Mouse (Mus musculus) hindbrain, embryonic 16.5 days (tissue): ENCODE measurements around the gene Sstr2. TPM values are rescaled to one million over a fixed set of nuclear protein-coding genes. Genes with fewer than 3 reads are reported as not detected.

ENCODE experiments used
- ATAC-seq: fragments of 200-750 bp; cut with Nextera tagmentation; 2 replicates; pipeline ENCODE4 v1.8.0; 2017; ENCODE audit warnings: moderate TSS enrichment, moderate library complexity
- H3K27ac ChIP-seq: fragments of 300-500 bp; sonication (generic); 2 replicates; pipeline ENCODE4 v1.5.1; 2014; ENCODE audit warnings: low read depth, mild to moderate bottlenecking, control low read depth, low read length, moderate library complexity
- H3K27me3 ChIP-seq: fragments of 300-500 bp; sonication (generic); replicated peaks from 2 replicates; pipeline ENCODE4 v1.6.1; 2014; ENCODE audit warnings: low read length; ENCODE audit not compliant: control insufficient read depth, insufficient read depth
- H3K36me3 ChIP-seq: fragments of 300-500 bp; sonication (generic); 2 replicates; pipeline ENCODE4 v1.6.1; 2014; ENCODE audit warnings: mild to moderate bottlenecking, low read length, moderate library complexity, mixed read lengths; ENCODE audit not compliant: control insufficient read depth, insufficient read depth
- H3K4me1 ChIP-seq: fragments of 300-500 bp; sonication (generic); 2 replicates; pipeline ENCODE4 v1.6.1; 2014; ENCODE audit warnings: low read depth, low read length; ENCODE audit not compliant: control insufficient read depth, insufficient read depth
- H3K4me2 ChIP-seq: fragments of 300-500 bp; sonication (generic); 2 replicates; pipeline ENCODE4 v1.6.1; 2014; ENCODE audit warnings: mild to moderate bottlenecking, low read length, control low read depth, moderate library complexity
- H3K4me3 ChIP-seq: fragments of 300-500 bp; sonication (generic); 2 replicates; pipeline ENCODE4 v1.5.1; 2014; ENCODE audit warnings: mild to moderate bottlenecking, low read length, control low read depth, moderate library complexity
- H3K9ac ChIP-seq: fragments of 300-500 bp; sonication (generic); 2 replicates; pipeline ENCODE4 v1.6.1; 2014; ENCODE audit warnings: low read depth, mild to moderate bottlenecking, control low read depth, low read length, moderate library complexity
- H3K9me3 ChIP-seq: fragments of 300-500 bp; sonication (generic); 2 replicates; pipeline ENCODE4 v1.6.1; 2014; ENCODE audit warnings: mild to moderate bottlenecking, low read length, moderate library complexity; ENCODE audit not compliant: control insufficient read depth
- WGBS: fragments of 180-500 bp; shearing (Covaris S2); extraction: QIAGEN DNeasy Blood & Tissue Kit; methylation state at CpG from one replicate; pipeline ENCODE4 v1.1.7; 2014; 5-methylcytosine and 5-hydroxymethylcytosine counted together
- polyA plus RNA-seq: library from polyadenylated mRNA; unstranded; fragments of >200 nt; fragmentation: Nextera tagmentation; extraction: Ambion mirVana; gene quantifications from 2 replicates; pipeline ENCODE4 v1.2.1, GENCODE M21; 2015

Gene Sstr2
- 32.3 and 32.5 TPM in 2 replicates for polyA plus RNA-seq

DNA sequence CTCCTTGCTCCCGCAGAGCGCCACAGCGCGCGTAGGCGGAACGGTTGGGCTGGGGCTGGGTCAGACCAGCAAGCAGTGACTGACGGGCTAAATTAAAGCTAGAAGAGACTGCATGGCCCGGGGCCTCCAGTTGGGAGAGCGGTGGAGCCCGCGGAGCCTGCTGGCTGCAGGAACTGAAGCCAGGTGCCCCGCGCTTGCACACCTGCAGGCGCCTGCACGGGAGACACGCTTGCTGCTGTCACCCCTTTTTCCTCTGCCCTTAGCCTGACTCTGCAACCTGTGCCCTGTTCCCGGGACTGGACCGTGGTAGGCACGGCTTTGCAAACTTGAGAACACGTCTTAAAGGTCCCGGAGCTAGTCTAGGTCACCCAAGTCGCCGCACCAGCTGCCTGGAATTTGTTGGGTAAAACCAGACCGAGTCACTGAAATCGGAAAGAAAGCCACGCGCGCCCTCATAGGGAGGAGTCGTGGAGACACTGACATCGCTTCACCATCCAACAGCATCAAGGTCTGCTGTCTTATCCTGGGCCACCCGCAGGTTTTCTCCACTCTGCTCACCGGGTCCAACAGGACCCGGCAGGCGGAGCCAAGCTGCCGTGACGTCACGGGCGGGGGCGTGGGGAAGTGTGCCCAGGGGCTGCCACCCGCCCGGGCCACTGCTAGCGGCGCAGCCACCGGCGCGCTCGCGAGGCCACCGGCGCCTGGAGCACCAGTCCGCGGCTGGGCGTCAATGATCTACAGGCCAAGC, at the start of gene Sstr2:
TSS of gene Sstr2 (plus strand) at position 671 of the 748 bp plus-strand sequence.
- Histone ChIP-seq H3K9me3 (no peaks in the 10 kb centered on the region), H3K27ac (peak within 1 kb of the TSS; percentile 76), H3K36me3 (no peaks in the 10 kb centered on the region), H3K4me3 (peak within 1 kb of the TSS; percentile 70), H3K4me2 (peak within 1 kb of the TSS; percentile 98), H3K4me1 (peaks cover 24% of the 10 kb centered on the region), H3K9ac (peak within 1 kb of the TSS; percentile 82), H3K27me3 (0 out of 2 replicates have a peak, but pooled peaks cover 2% of the 10 kb centered on the region)
- peak; percentile 84 for ATAC-seq
- WGBS, result under 1% methylated on average over 54 of the region's 54 CpGs

DNA sequence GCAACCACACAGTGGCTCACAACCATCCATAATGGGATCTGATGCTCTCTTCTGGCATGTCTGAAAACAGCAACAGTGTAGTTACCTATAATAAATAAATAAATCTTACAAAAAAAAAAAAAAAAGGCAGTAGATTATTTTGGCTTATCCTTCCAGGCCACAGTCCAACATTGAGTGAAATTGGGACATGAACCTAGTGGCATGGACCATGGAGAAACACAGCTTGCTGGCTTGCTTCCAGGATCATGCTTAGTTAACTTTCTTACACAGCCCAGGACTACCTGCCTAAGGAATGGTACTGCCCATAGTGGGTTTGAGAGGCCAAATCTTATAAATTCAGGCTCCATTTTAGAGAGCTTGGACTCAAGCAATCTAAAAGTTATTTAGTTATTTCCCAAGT, 47.5 kb upstream of the Sstr2 start:
- Histone ChIP-seq H3K27ac (no peak overlapping the region), H3K4me1 (peaks cover 5% of the 10 kb centered on the region), H3K4me3 (no peak overlapping the region), H3K4me2 (no peak overlapping the region), H3K27me3 (no peaks in the 10 kb centered on the region), H3K9ac (no peak overlapping the region), H3K9me3 (no peaks in the 10 kb centered on the region), H3K36me3 (no peaks in the 10 kb centered on the region)
- ATAC-seq, result no peak

DNA sequence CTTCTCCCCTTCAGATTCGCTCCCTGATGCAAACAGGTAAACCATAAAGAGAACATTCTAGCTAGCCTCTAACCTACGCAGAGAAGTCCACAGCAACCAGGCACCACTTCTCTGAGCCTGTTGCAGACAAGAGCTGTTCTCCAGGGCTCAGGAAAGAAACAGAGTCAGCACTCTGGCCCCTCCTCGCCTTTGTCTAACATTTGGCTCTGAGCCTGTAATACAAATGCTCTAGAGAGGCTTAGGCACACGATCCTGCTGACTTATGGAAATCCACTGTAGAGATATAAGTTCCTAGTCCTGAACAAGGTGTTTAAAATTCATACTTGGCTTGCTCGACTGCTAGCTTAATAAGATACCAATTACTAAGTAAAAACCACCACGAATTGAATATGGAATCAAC, 46.5 kb upstream of the Sstr2 start:
- ATAC-seq, result peak; percentile 58; the same call in 1 of the 2 replicates
- H3K9ac ChIP-seq, result no peak overlapping the region
- H3K27ac ChIP-seq, result no peak overlapping the region

DNA sequence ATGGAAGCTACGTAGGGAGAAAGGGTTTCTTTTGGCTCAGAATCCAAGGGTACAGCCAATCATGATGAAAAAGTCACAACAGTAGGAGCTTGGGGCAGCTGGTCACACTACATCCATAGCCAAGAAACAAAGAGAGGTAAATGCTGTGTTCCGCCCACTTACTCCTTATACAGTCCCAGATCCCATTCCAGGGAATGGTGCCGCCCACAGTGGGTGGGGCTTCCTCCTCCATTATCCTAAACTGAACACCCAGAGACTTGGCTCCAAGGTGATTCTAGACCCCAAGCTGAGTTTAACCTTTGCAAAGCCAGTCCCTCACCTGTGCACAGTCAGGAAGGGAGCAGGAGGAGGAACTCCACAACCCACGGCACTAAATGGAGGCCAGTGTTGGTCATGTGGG, 41.9 kb upstream of the Sstr2 start:
- no peak overlapping the region for H3K27ac ChIP-seq
- H3K4me3 ChIP-seq, result no peak overlapping the region
- peaks cover 5% of the 10 kb centered on the region for H3K4me1 ChIP-seq
- H3K4me2 ChIP-seq, result no peak overlapping the region
- ATAC-seq, result no peak
- no peak overlapping the region for H3K9ac ChIP-seq
- no peaks in the 10 kb centered on the region for H3K27me3 ChIP-seq
- H3K36me3 ChIP-seq, result no peaks in the 10 kb centered on the region
- WGBS, result 83% methylated on average over 4 of the region's 4 CpGs
- H3K9me3 ChIP-seq, result no peaks in the 10 kb centered on the region

More for the DNA sequence above, 46.5 kb upstream of the Sstr2 start:
- 48% methylated on average over 6 of the region's 6 CpGs for WGBS
- H3K36me3 ChIP-seq, result no peaks in the 10 kb centered on the region
- H3K27me3 ChIP-seq, result no peaks in the 10 kb centered on the region
- no peak overlapping the region for H3K4me3 ChIP-seq
- peaks cover 5% of the 10 kb centered on the region for H3K4me1 ChIP-seq
- H3K4me2 ChIP-seq, result no peak overlapping the region
- no peaks in the 10 kb centered on the region for H3K9me3 ChIP-seq

DNA sequence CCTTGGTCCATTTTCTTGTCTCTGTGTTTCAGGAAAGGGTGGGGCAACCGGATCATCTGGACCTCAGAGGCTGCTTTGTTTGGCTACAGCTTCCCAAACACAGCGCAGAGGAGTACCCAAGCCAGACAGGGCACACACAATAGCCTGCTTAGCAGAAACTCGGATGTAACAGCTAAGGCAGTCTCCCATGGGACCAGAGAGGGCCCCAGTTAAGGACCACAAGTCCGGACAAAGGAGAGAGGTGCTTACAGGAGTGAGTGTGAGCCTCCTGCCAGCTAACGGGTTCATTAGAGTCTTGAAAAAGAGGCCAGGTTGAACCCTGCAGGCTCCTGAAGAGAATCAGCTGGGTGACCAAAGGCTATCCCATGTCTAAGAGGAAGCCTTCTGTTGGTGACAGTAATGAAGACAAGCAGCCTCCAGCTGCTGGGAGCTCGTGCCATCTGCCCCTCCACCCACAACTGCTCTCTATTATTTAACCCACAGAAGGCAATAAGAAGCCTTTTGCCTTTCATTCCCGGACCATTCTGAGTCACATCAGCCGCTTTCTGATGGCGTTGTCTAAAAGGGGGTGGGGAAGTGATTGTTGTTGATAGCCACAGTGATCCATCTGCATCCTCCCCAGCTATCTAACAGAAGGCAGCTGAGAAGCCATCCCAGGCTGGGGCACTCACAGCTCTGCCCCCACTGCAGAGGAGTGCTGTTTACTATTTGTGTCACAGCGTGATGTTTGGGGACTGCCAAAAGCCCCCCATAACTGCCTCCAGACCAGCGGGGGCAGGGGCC, 35.1 kb upstream of the Sstr2 start:
- H3K9me3 ChIP-seq, result no peaks in the 10 kb centered on the region
- H3K27me3 ChIP-seq, result no peaks in the 10 kb centered on the region
- H3K4me3 ChIP-seq, result no peak overlapping the region
- H3K9ac ChIP-seq, result no peak overlapping the region
- 23% methylated on average over 11 of the region's 11 CpGs for WGBS
- H3K4me1 ChIP-seq, result peaks cover 6% of the 10 kb centered on the region
- no peak overlapping the region for H3K4me2 ChIP-seq
- ATAC-seq, result peak; percentile 62
- H3K36me3 ChIP-seq, result no peaks in the 10 kb centered on the region
- H3K27ac ChIP-seq, result peak overlapping the region; percentile 29; the same call in 1 of the 2 replicates

DNA sequence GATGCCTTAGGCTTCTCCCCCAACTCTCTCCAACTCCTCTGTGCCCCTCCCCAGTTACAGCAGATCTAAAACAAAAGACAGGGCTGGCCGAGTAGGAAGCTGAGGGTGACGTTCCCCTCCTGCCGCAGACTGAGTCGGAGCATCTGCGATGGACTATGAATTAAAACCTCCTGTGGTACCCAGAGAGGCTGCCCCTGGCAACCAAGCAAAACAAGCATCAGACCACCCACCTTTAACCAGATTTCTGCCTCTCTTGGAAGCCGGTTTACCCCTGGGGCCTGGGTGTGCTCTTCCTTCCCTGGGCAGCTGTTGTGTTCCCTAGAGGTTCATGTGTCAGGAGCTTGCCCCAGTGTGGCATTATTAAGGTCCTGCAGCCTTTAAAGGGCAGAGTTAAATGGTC, 32.7 kb upstream of the Sstr2 start:
- H3K4me3 ChIP-seq, result no peak overlapping the region
- H3K27me3 ChIP-seq, result no peaks in the 10 kb centered on the region
- ATAC-seq, result no peak
- WGBS, result 31% methylated on average over 6 of the region's 6 CpGs
- peaks cover 6% of the 10 kb centered on the region for H3K4me1 ChIP-seq
- H3K9me3 ChIP-seq, result no peaks in the 10 kb centered on the region
- no peak overlapping the region for H3K4me2 ChIP-seq
- H3K27ac ChIP-seq, result no peak overlapping the region
- no peak overlapping the region for H3K9ac ChIP-seq
- no peaks in the 10 kb centered on the region for H3K36me3 ChIP-seq

DNA sequence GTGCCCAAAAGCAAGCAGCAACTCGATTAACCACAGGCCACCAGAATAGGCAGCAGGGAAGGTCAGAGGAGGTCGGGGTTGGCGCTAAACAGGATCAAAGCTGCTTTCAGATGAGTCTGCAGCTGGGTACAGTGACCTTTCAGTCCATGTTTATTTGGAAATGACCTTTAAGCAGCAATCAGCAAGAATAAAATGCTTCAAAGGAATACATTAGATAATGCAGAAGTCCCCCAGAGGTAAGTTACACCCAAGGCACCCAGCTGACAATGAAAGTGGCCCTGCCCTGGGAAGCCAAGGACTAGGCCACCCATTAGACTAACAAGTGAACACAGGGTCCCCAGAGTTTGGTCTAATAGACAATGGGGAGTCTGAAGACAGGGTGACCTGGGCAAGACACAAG, 30.2 kb upstream of the Sstr2 start:
- Histone ChIP-seq H3K9ac (no peak overlapping the region), H3K4me3 (no peak overlapping the region), H3K36me3 (no peaks in the 10 kb centered on the region), H3K4me1 (peaks cover 4% of the 10 kb centered on the region), H3K4me2 (no peak overlapping the region), H3K27me3 (no peaks in the 10 kb centered on the region), H3K9me3 (no peaks in the 10 kb centered on the region), H3K27ac (no peak overlapping the region)
- 49% methylated on average over 3 of the region's 3 CpGs for WGBS
- no peak for ATAC-seq

DNA sequence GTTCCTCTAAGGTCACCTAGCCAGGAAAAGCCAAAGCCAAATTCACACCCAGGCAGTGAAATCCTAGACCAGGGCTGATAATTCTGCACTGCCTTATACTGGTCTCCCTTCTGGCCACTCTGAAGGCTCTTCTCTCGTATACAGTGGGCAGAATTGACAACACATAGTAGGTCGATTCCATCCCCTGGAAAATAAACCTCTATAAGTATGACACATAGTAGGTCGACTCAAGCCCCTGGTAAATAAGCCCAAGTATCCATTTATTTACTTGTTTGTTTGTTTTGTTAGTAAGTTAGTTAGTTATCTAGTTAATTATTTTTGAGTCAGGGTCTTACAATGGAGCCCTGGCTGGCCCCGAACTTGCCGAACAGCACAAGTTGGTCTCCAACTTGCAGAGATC, 24.0 kb upstream of the Sstr2 start:
- H3K27ac ChIP-seq, result no peak overlapping the region
- WGBS, result 88% methylated on average over 5 of the region's 5 CpGs
- no peak overlapping the region for H3K4me3 ChIP-seq
- ATAC-seq, result no peak
- H3K36me3 ChIP-seq, result no peaks in the 10 kb centered on the region
- no peak overlapping the region for H3K9ac ChIP-seq
- no peaks in the 10 kb centered on the region for H3K27me3 ChIP-seq
- no peaks in the 10 kb centered on the region for H3K9me3 ChIP-seq
- no peak overlapping the region for H3K4me2 ChIP-seq
- no peaks in the 10 kb centered on the region for H3K4me1 ChIP-seq

DNA sequence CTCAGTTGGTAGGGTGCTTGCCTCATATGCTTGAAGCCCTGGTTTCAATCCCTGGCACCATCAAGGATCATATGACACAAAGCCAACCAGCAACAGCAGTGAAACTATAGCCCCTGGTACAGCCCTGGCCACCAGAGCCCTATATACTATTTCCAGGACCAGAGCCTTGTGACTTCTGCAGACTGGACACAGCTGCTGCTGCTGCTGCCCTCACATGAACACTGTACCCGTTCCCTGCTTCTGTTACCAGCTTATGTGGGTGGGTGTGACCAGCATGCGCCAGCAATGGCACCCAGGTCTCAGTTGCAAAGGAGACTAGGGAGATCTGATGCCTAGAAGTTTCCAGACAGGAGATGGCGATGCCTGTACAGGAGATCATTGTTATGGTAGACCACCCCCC, 21.5 kb upstream of the Sstr2 start:
- WGBS, result 95% methylated on average over 3 of the region's 3 CpGs
- ATAC-seq, result no peak
- Histone ChIP-seq H3K27ac (no peak overlapping the region), H3K4me1 (peaks cover 13% of the 10 kb centered on the region), H3K36me3 (no peaks in the 10 kb centered on the region), H3K9me3 (no peaks in the 10 kb centered on the region), H3K27me3 (no peaks in the 10 kb centered on the region), H3K4me3 (no peak overlapping the region), H3K9ac (no peak overlapping the region), H3K4me2 (no peak overlapping the region)
